Mouse (Mus musculus): Measurements from ENCODE around the gene Tex29. TPM values are rescaled to one million over a fixed set of nuclear protein-coding genes. Genes with fewer than 3 reads are reported as not detected.
"Not testable (repeated sequence)": the region's sequence is repeated elsewhere in the genome, so short reads cannot be mapped to it uniquely, and the experiment has no call there.

The Tex29 gene
- polyA plus RNA-seq, 1 experiment from 2014 or later: not detected

DNA sequence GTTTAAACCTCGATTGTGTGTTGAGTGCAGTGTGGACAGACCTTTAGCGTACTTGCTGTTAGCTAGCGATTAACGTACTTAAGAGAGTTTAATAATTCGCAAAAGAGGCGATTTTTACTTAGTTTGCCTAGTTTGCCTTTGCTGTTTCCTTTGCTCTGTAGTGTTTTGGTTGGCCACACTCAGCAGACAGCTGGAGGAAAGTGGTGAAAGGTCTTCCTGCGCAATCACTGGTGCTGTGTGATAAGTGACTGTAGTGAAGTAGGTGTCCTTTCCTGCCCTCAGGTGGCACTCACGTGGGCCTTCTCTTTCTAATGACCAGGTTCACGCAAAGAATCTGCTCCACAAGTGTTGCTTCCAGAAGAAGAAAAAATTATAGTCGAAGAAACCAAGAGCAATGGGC lies 9.1 kb upstream of the Tex29 start:
- Histone ChIP-seq H3K4me3 (replicated peaks) (no peak overlapping the region), H3K9ac (replicated peaks) (no peak overlapping the region), H3K27ac (no peak overlapping the region), H3K36me3 (peaks cover 92% of the 10 kb centered on the region), H3K9me3 (no peaks in the 10 kb centered on the region), H3K4me1 (replicated peaks) (no peaks in the 10 kb centered on the region), H3K4me2 (no peak overlapping the region), H3K27me3 (no peaks in the 10 kb centered on the region)
- WGBS: 92% methylated on average over 10 of the region's 10 CpGs
- ATAC-seq (ENCODE audit: insufficient number of reproducible peaks, insufficient read depth, low FRiP score, low TSS enrichment, low read depth): no peak

- no peak overlapping the region for H3K27ac ChIP-seq
- no peak for ATAC-seq (ENCODE audit: insufficient number of reproducible peaks, insufficient read depth, low FRiP score, low TSS enrichment, low read depth)
Observed at GRCm38 (mm10) chr8:11831939-11832338, 8.3 kb upstream of the Tex29 start.

GRCm38 (mm10) chr8:11833157-11833556 lies 7.1 kb upstream of the Tex29 start:
- Histone ChIP-seq H3K4me3 (replicated peaks) (no peak overlapping the region), H3K27me3 (no peaks in the 10 kb centered on the region), H3K27ac (no peak overlapping the region), H3K36me3 (peaks cover 79% of the 10 kb centered on the region), H3K4me1 (replicated peaks) (no peaks in the 10 kb centered on the region), H3K9ac (replicated peaks) (no peak overlapping the region), H3K9me3 (no peaks in the 10 kb centered on the region), H3K4me2 (no peak overlapping the region)
- 91% methylated on average over 4 of the region's 4 CpGs for WGBS
- no peak for ATAC-seq (ENCODE audit: insufficient number of reproducible peaks, insufficient read depth, low FRiP score, low TSS enrichment, low read depth)

More at GRCm38 (mm10) chr8:11831939-11832338, 8.3 kb upstream of the Tex29 start:
- Histone ChIP-seq H3K9ac (replicated peaks) (no peak overlapping the region), H3K9me3 (no peaks in the 10 kb centered on the region), H3K36me3 (peaks cover 86% of the 10 kb centered on the region), H3K4me1 (replicated peaks) (no peaks in the 10 kb centered on the region), H3K4me3 (replicated peaks) (no peak overlapping the region), H3K27me3 (no peaks in the 10 kb centered on the region), H3K4me2 (no peak overlapping the region)
- 87% methylated on average over 5 of the region's 5 CpGs for WGBS

DNA sequence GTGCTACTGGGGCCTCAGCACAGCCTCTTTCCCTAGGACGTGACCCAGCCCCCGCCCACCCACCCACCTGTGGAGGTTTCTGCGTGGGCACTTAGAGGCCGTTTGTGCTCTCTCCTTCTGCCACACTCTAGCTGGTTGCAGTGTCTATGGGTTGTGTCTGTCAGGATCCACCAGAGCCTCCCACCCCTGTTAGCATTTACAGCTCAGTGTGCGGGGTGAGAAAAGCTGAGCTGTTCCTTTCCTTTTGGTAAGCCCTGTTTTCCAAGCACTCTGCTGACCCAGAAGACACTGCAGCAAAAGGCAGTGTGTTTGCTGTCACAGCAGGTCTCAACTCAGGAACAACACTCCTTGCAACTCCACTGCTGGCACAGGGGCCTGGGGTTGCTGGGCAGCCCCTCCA lies 6.1 kb upstream of the Tex29 start:
- Histone ChIP-seq H3K36me3 (peaks cover 69% of the 10 kb centered on the region), H3K4me1 (replicated peaks) (peaks cover under 1% of the 10 kb centered on the region; the same call in 1 of the 2 replicates), H3K27ac (no peak overlapping the region), H3K27me3 (no peaks in the 10 kb centered on the region), H3K9ac (replicated peaks) (no peak overlapping the region), H3K4me2 (no peak overlapping the region), H3K4me3 (replicated peaks) (no peak overlapping the region), H3K9me3 (no peaks in the 10 kb centered on the region)
- no peak for ATAC-seq (ENCODE audit: insufficient number of reproducible peaks, insufficient read depth, low FRiP score, low TSS enrichment, low read depth)
- 92% methylated on average over 5 of the region's 5 CpGs for WGBS

GRCm38 (mm10) chr8:11834691-11835090 lies 5.6 kb upstream of the Tex29 start:
- H3K4me2 ChIP-seq: no peak overlapping the region
- H3K27ac ChIP-seq: no peak overlapping the region
- no peak overlapping the region for H3K9ac ChIP-seq (replicated peaks)
- H3K4me3 ChIP-seq (replicated peaks): no peak overlapping the region
- no peak for ATAC-seq (ENCODE audit: insufficient number of reproducible peaks, insufficient read depth, low FRiP score, low TSS enrichment, low read depth)
- H3K9me3 ChIP-seq: no peaks in the 10 kb centered on the region
- peaks cover 64% of the 10 kb centered on the region for H3K36me3 ChIP-seq
- no peaks in the 10 kb centered on the region for H3K27me3 ChIP-seq
- 95% methylated on average over 16 of the region's 16 CpGs for WGBS
- H3K4me1 ChIP-seq (replicated peaks): peaks cover 4% of the 10 kb centered on the region; the same call in 1 of the 2 replicates

- H3K4me2 ChIP-seq: no peak overlapping the region
- no peak for ATAC-seq (ENCODE audit: insufficient number of reproducible peaks, insufficient read depth, low FRiP score, low TSS enrichment, low read depth)
- H3K4me3 ChIP-seq (replicated peaks): no peak overlapping the region
- H3K4me1 ChIP-seq (replicated peaks): peaks cover 13% of the 10 kb centered on the region; the same call in 1 of the 2 replicates
- H3K27me3 ChIP-seq: no peaks in the 10 kb centered on the region
- no peak overlapping the region for H3K27ac ChIP-seq
- H3K9ac ChIP-seq (replicated peaks): no peak overlapping the region
- WGBS: 54% methylated on average over 8 of the region's 8 CpGs
- H3K36me3 ChIP-seq: no peaks in the 10 kb centered on the region
- H3K9me3 ChIP-seq: no peaks in the 10 kb centered on the region
Observed at GRCm38 (mm10) chr8:11841571-11841970, 1.3 kb downstream of the Tex29 start.

- Histone ChIP-seq H3K27me3 (no peaks in the 10 kb centered on the region), H3K9ac (replicated peaks) (no peak overlapping the region), H3K4me3 (replicated peaks) (no peak overlapping the region), H3K4me2 (no peak overlapping the region), H3K27ac (no peak overlapping the region), H3K36me3 (no peaks in the 10 kb centered on the region), H3K9me3 (no peaks in the 10 kb centered on the region), H3K4me1 (replicated peaks) (peaks cover 13% of the 10 kb centered on the region; the same call in 1 of the 2 replicates)
- no peak for ATAC-seq (ENCODE audit: insufficient number of reproducible peaks, insufficient read depth, low FRiP score, low TSS enrichment, low read depth)
- WGBS: 82% methylated on average over 8 of the region's 8 CpGs
Observed at GRCm38 (mm10) chr8:11842757-11843156, 2.5 kb downstream of the Tex29 start.

DNA sequence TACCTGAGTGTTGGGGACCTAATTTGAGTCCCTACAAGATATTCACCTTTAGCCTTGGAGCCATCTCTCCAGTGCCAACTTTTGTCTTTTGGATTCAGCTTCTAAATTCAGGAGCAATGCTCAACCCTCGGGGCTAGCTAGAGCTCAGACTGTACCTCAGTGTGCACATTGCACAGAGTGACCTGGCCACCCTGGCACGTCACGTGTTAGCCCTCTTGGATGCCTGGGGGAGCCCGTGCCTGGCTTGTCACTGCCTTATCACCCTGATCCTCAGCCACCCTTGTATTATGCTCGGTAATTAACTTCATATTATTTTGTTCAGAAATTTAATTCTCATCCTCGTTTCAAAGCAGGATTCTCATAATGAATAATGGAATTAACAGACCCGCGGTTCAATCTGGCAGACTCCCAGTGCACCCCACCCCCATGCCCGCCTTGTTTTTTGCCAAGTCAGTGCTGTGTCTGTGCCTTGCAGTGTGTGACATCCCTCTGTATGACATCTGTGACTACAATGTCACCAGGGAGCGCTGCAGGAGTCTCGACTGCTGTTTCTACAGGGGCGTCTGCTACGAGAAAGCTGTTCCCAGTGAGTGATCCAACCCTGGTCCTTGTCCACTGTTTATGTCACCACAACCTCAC lies 3.5 kb downstream of the Tex29 start:
- no peak overlapping the region for H3K27ac ChIP-seq
- H3K9me3 ChIP-seq: no peaks in the 10 kb centered on the region
- WGBS: 83% methylated on average over 13 of the region's 13 CpGs
- ATAC-seq (ENCODE audit: insufficient number of reproducible peaks, insufficient read depth, low FRiP score, low TSS enrichment, low read depth): no peak
- no peaks in the 10 kb centered on the region for H3K27me3 ChIP-seq
- H3K36me3 ChIP-seq: no peaks in the 10 kb centered on the region
- no peak overlapping the region for H3K4me3 ChIP-seq (replicated peaks)
- H3K9ac ChIP-seq (replicated peaks): no peak overlapping the region
- no peak overlapping the region for H3K4me2 ChIP-seq
- H3K4me1 ChIP-seq (replicated peaks): peaks cover 13% of the 10 kb centered on the region; the same call in 1 of the 2 replicates

GRCm38 (mm10) chr8:11844316-11844685 lies 4.0 kb downstream of the Tex29 start:
- Histone ChIP-seq H3K9ac (replicated peaks) (no peak overlapping the region), H3K27me3 (no peaks in the 10 kb centered on the region), H3K4me3 (replicated peaks) (no peak overlapping the region), H3K4me2 (no peak overlapping the region), H3K4me1 (replicated peaks) (peaks cover 11% of the 10 kb centered on the region; the same call in 1 of the 2 replicates), H3K36me3 (no peaks in the 10 kb centered on the region), H3K27ac (no peak overlapping the region), H3K9me3 (no peaks in the 10 kb centered on the region)
- 87% methylated on average over 7 of the region's 7 CpGs for WGBS
- ATAC-seq (ENCODE audit: insufficient number of reproducible peaks, insufficient read depth, low FRiP score, low TSS enrichment, low read depth): no peak; the same call in 1 of the 2 replicates

DNA sequence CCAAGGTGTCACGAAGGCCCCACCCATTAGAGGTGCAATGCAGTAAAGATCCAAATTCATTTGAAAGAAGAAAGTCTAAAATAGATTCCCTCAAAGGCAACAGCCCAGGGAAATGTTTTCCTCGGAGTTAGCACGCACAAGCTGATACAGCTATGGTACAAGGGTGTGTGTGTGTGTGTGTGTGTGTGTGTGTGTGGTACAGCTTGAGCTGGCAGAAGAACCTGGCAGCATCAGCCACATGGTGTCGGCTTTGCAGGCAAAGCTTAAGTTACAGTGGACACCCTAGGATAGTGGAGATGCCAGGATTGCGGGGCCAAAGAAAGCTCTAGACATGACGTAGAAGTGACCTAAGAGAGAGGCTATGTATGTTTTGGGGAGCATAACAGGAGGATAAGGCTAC lies 6.5 kb downstream of the Tex29 start:
- no peaks in the 10 kb centered on the region for H3K27me3 ChIP-seq

DNA sequence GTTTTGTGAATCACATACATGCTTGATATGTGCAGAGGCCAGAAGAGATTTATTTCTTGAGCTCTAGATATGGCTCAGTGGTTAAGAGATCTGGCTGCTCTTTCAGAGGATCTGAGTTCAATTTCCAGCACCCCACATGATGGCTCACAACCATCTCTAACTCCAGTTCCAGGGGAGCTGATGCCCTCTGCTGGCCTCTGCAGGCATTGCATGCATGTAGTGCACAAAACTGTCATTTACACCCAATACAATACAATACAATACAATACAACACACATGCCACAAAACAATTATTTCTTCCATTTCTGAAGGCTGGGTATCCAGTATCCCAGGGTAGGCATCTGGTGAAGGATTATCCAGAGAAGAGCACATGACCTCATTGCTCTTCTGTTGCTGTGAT lies 27.6 kb downstream of the Tex29 start:
- Histone ChIP-seq H3K9ac (replicated peaks) (no peak overlapping the region), H3K4me2 (no peak overlapping the region), H3K27ac (no peak overlapping the region), H3K9me3 (peaks cover 3% of the 10 kb centered on the region; the same call in 1 of the 2 replicates), H3K4me1 (replicated peaks) (no peaks in the 10 kb centered on the region), H3K4me3 (replicated peaks) (no peak overlapping the region), H3K27me3 (no peaks in the 10 kb centered on the region), H3K36me3 (no peaks in the 10 kb centered on the region)
- no peak for ATAC-seq (ENCODE audit: insufficient number of reproducible peaks, insufficient read depth, low FRiP score, low TSS enrichment, low read depth)

More for the DNA sequence above, 6.5 kb downstream of the Tex29 start:
- no peak overlapping the region for H3K4me3 ChIP-seq (replicated peaks)
- 92% methylated on average over 6 of the region's 6 CpGs for WGBS
- no peaks in the 10 kb centered on the region for H3K9me3 ChIP-seq
- no peaks in the 10 kb centered on the region for H3K36me3 ChIP-seq
- H3K9ac ChIP-seq (replicated peaks): no peak overlapping the region
- no peaks in the 10 kb centered on the region for H3K4me1 ChIP-seq (replicated peaks)
- no peak overlapping the region for H3K4me2 ChIP-seq
- no peak overlapping the region for H3K27ac ChIP-seq
- no peak for ATAC-seq (ENCODE audit: insufficient number of reproducible peaks, insufficient read depth, low FRiP score, low TSS enrichment, low read depth)

GRCm38 (mm10) chr8:11874227-11874626 lies 34.0 kb downstream of the Tex29 start:
- H3K27ac ChIP-seq; H3K36me3 ChIP-seq; H3K27me3 ChIP-seq; H3K9me3 ChIP-seq; H3K4me1 ChIP-seq (replicated peaks); ATAC-seq (ENCODE audit: insufficient number of reproducible peaks, insufficient read depth, low FRiP score, low TSS enrichment, low read depth); H3K9ac ChIP-seq (replicated peaks); H3K4me2 ChIP-seq; H3K4me3 ChIP-seq (replicated peaks): not testable (repeated sequence)
- WGBS: 91% methylated on average over 6 of the region's 6 CpGs

All from limb, embryonic 12.5 days (tissue).